Mouse (Mus musculus) urinary bladder, postnatal 25 days (tissue): ENCODE measurements around the gene Mrln.

Source experiments
- DNase-seq: peaks from one replicate; pipeline ENCODE4 v3.0.0; 2022; ENCODE audit warnings: low spot score

The Mrln gene

DNA sequence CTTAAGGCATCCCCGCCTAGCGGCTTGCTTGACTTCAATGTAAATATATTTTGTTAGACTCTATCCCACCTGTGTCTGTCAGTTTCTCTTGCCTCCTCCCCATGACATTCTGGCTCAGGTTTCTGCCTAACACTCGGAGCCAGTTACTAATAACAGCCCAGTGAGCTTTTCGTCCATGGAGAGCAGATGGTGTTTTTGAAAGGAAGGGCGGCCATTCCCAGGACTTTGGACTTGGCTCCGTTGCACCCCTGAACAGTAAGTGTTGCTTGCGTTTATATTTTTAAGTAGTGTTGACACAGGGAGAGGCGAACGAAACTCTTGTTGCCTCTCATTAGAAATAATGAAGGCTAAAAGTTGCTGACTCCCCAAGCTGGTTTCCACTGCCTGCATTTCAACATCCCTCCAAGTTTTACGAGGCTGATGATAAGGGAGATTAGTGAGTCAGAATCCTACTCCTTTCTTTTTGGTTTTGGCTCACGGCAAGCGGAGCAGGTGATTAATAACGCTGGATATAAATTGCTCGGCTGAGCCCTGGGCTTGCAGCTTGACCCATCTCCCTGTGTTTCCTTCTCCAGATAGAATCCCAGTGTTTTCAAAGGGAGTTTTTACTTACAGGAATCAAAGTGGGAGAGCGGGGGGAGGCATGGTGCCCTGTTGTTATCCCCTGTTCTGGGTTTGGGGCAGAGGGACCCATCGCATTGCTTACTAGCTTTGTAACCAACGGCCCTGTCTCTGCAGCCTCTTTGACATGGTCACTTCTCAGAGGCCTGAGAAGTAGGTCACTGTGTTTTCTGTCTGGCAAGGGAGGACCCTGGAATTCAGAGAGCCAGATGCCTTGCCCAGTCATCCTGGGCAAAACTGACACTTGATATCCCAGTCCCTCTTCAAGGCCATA, at the start of gene Mrln:
TSS of gene Mrln (plus strand) at position 160 of the 895 bp plus-strand sequence.
- peak; percentile 33 for DNase-seq

- peak; percentile 20 for DNase-seq
Observed at GRCm38 (mm10) chr10:70156431-70157165, 47.9 kb upstream of the Mrln start.

DNA sequence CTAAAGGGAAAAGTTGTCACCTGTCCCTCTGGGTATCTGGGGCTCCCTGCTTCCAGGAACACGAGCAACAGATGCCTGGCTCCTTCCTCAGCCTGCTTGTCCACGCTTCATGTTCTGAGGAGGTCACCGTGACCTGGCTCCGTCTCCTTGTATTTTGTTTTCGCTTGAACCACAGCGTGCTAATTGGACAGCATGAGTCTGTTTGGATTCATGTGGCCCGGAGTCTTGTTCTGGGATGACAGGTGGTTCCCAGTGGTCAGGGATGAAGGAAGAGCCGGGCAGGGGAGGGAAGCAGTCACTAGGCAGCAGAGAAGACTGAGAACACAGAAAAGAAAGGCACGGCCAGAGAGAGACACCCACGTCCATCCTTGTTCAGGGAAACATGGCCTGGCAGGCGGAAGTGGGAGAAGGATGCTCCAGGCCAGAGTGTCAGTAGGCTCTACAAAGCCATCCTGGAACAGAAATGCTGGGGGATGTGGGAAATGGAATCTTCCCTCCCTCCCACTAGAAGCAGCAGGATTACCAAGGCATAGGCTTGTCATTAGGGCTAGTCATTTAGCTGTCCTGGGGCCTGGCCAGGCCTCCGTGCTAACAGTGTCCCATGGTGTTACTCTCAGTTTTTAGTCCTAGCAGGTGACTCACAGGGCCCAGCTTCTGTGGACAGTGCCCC, 44.7 kb upstream of the Mrln start:
- DNase-seq: no peak

DNA sequence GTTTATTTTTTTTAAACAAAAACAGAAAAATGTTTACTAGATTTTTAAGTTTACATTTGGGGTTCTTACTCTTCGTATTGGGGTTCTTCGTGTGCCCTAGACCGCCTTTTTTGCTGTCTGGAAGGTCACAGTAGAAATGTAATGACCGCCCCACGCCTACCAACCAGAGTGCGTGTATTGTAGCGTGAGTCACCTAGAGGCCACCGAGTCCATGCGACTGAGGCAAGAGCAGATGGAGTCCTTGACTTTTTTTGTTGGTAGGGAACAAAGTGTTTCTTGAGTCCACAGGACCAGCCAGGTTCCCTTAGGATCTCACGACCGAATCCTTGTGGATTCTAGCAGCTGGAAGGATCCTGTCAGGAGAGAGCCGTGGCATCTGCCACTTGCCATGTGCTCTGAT, 43.7 kb upstream of the Mrln start:
- DNase-seq: no peak

GRCm38 (mm10) chr10:70161504-70161903, 43.0 kb upstream of the Mrln start:
- DNase-seq: no peak

DNA sequence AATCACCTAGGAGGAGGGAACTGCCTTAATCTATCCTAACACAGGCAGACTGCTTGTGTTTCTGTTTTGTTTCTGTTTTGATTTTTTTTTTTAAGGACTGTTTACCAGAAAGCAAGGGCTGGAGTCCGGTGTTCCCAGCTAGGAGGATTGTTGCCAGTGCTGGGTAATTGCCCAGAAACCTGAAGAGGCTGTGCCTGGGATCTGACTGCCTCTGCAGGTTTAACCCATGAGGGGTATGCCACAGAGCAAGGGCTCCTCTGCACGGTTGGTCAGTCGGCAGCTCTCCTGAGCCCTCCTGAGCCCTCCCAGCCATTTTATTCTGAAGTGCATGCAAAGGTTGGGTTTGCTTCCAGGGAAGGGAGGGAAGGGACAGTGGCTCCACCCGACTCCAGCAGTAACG, 40.8 kb upstream of the Mrln start:
- DNase-seq: no peak

- DNase-seq: no peak
Observed at GRCm38 (mm10) chr10:70165877-70166276, 38.6 kb upstream of the Mrln start.

DNA sequence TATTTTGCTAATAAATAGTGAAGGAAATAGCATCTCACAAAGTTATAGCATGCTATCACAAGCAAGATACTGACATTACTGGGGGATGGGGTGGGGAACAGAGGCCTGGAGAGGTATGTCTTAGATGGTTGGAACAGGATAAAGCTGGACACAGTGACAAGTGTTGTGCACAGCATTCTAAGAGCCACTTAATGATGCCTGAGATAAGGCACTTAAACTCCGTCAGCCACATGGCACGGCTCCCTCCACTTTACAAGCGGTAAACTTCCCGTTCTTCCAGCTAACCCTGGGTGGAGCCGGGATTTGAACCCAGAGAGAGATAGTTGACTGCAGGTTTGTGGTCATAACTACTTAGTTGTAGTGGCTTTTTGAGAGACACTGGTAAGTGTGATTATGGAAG, 38.0 kb upstream of the Mrln start:
- no peak for DNase-seq

DNA sequence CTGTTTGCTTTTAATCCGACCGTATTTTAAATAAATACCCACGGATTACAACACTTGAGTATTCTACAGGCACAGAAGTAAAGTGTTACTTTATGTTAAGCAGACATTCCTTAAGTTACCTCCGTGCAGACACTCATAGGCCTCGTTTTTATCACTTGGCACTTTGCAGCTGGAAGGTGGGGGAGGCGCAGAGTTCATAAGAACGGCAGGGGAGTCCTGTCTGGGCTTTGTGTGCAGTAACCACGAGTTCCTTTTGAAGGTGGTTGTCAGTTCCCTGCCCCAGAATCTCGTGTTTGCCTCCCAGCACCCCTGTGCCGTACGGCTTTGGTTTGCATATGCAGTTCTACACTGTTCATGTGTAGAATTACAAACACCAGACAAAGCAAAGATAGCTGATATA, 36.8 kb upstream of the Mrln start:
- DNase-seq: no peak

- no peak for DNase-seq
Observed at GRCm38 (mm10) chr10:70168396-70168795, 36.1 kb upstream of the Mrln start.

- no peak for DNase-seq
Observed at GRCm38 (mm10) chr10:70169044-70169443, 35.4 kb upstream of the Mrln start.

DNA sequence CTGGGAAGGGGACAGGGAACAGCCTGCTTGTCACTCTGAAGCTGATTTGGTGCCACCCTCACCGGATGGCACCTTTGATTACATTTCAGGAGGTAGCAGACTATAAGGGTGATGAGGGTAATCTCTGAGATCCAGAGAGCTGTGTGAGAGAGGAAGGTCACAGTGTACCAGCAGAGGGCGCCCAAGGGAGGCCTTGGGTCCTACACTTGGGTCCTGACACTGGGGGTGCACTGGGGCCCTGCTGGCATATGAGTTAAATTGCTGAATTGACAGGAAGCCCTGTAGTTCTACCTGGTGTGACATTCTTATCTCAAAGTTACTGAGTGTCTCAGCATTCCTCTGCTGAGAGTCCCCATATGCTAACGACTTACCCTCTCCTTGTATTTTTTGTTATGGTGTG, 31.1 kb upstream of the Mrln start:
- peak; percentile 59 for DNase-seq

GRCm38 (mm10) chr10:70174494-70175190, 29.8 kb upstream of the Mrln start:
- no peak for DNase-seq

DNA sequence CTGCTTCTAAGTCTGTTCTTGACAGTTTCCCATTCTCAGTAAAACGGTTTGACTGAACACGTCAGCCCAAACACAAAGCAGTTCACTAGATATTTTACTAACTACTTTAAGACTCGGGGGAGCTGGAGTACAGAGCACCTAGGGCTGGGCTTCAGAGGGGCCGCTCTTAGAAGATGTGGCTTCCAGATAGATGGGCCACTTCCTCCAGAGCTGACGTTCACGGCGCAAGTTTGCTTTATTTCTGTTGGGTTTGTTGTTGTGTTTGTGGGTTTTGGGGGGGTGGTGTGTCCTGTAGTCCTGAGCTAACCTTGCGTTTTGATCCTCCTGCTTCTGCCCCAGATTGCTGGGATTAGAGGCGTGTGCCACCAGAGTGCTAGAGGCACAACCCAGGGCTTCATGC, 23.7 kb upstream of the Mrln start:
- no peak for DNase-seq

DNA sequence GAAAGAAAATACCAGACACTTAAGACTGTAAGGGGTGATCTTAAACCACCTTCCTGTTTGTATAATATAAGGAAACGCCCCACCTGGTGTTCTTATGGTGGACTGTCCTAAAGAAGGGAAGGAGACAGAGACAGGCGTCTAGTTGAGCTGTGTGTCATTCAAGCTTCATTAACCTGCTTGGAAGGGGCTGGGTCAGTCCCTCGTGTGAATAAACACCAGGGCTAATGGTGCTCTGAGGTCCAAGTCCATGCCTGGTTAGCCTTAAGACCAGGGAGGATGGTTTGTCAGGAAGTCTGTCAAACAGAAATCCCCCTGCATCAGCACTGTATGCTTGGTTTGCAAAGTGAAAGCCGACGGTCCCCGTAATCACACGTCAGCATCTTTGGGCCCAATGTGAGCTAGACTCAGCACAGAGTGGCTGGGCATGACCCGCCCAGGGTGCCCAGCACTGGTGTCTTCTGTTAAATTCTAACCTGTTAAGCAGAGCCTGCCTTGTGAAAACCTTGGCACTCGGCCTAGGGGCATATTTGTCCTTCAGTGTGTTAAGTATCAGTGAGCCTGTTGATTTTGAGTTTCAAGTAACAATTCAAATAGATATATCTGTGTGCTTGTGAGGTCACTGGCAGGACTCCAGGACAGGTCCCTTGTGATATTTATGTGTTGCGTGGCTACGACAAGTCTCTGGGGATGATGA, 23.0 kb upstream of the Mrln start:
- DNase-seq: no peak

DNA sequence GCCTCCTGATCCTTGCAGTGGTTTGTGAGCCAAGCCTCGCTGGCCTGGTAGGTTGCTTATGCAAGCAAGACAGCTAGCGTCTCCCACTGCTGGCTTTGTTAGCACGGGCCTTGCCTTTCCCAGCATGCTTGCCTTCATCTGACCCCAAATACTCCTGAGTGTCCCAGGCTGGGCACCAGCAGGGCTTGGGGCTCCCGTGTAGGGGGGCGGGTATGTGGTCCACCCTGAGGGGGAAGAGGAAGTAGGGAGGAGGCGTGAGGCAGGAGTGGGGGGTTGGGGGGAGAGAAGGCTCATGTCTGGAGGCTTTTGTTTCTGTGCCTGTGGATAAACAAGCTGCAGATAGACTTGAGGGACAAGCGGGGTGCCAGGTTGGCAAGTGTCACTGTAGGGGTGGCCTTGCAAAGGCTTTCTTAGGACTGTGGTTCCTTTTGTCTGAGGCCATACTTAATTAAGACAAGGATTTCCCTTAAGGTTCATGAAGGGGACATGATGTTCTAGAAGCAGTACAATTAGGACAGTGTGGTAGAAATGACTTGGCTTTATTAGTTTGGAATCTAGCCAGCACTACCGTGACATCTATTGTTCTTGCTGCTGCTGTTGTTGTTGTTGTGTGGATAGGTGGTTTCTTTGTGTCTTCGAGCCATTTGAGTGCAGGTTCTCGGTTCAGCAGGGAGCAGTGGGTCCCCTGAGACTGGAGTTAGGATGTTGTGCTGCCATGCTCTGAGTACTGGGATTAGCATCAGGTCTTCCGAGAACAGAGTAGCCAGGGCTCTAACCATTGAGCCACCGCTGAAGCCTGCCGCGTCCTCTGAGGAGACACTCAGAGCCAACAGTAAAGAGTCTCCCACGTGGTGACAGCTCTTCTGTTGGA, 21.0 kb upstream of the Mrln start:
- DNase-seq: no peak

DNA sequence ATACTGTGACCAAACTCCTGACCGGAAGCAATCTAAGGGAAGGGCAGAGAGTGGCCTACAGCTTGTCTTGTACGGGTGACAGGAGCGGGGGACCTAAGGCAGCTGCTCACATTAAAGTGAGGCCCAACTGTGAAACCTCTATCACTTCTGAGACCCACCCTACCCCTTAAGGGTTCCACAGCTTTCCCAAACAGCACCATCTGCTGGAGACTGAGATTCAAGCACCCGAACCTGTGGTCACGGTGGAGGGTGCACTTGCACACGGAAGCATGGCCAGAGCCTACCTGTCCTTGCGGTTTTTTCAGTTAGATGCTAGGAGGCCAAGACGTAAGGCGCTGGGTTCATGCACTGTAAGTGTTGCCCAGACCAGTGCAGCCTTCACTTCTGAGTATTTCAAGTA, 18.3 kb upstream of the Mrln start:
- DNase-seq: peak; percentile 31

DNA sequence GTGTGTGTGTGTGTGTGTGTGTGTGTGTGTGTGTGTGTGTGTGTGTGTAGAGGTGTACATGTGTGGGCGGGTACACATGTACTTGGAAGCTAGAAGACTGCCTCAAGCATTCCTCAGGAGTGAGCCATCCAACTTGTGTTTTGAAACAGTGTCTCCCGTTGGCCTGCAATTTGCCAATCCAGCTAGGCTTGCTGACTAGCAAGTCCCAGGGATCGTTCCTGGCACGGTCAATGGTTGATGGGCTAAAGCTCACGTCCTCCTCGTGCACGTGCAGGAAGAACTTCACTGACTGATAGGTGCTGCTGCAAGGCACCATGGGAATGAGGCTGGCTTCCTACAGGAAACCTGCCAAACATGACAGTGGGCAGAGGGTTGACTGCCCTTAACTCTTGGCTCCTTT, 17.9 kb upstream of the Mrln start:
- no peak for DNase-seq

DNA sequence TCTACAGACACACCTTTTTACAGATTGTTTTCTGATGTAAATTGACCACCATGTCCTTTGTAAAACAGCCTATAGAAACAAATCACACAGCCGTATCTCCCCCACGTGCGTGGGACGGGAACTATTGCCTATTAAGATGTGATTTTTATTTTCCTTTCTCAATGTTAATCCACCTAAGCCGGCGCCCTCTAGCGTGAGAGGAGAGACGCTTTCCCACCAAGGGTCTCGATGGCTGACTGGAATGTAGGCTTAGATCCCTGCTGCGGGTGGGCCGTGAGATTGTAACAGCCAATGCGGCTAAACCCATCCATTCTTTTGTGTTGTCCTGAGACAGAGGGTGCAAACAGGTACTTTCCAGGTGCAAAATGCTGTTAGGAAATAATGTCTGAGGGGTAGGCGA, 14.6 kb upstream of the Mrln start:
- DNase-seq: no peak

GRCm38 (mm10) chr10:70194283-70194682, 10.2 kb upstream of the Mrln start:
- DNase-seq: no peak

DNA sequence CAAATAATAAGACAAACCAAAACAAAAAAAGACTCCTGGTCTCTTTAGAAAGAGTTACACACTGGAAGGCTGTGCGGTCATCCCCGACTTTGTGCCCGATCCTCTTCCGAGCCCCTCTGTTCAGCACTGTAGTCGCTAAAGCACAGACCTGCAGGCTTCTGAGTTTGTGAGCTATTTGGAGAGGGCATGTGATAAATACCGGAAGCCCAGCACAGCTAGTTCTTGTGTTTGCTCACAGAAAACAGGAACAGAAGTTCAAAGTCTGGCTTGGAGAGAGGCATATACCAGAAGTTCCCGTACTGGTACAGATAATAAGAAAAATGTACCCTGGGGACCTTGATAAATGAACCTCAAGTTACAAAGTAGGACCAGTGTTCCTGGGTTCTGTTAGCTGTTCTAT, 9.2 kb upstream of the Mrln start:
- no peak for DNase-seq
